Mouse (Mus musculus): Measurements from ENCODE around the gene Mcm10. TPM values are rescaled to one million over a fixed set of nuclear protein-coding genes. Genes with fewer than 3 reads are reported as not detected.

The Mcm10 gene
- polyA plus RNA-seq, 1 experiment = 4.8 TPM

DNA sequence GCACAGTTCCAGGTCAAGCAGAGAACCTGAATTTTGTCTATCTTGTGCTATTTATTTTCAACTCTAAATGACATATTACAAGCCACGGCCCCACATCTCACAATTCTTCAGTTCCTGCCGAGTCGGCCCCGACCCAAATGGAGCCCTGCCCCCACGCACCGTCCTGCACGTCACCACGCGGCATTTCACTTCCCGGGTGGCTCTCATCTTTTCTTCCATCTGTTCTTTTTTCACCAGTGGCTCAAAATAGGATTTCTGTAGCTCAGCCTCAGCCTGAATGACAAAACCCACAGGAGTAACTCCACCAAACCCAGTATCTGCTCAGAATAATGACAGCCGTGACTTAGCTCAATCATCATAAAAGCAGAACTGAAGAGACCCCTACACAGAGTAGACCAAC lies 19.0 kb downstream of the Mcm10 start:
- no peaks in the 10 kb centered on the region for H3K4me1 ChIP-seq (ENCODE audit: control insufficient read depth, insufficient read depth, insufficient read length)
- H3K36me3 ChIP-seq (ENCODE audit: control insufficient read depth, insufficient read depth, low read length) = no peaks in the 10 kb centered on the region
- WGBS = 96% methylated on average over 11 of the region's 11 CpGs
- no peak overlapping the region for H3K4me3 ChIP-seq (ENCODE audit: extremely low read depth, insufficient read depth, insufficient read length)
- H3K27me3 ChIP-seq (ENCODE audit: control insufficient read depth, insufficient read depth, low read length) = no peaks in the 10 kb centered on the region
- H3K27ac ChIP-seq (ENCODE audit: insufficient read depth, low read length) = no peak overlapping the region
- no peak for DNase-seq (ENCODE audit: low read depth in 1 of 2, low spot score in 2 of 2)
- TF ChIP-seq POLR2A (IDR thresholded peaks at IDR 0.05; ENCODE audit: low read depth, low read length) (no peak), CTCF (IDR thresholded peaks at IDR 0.05; ENCODE audit: extremely low read depth, insufficient read depth, insufficient read length, insufficient replicate concordance) (no peak)

DNA sequence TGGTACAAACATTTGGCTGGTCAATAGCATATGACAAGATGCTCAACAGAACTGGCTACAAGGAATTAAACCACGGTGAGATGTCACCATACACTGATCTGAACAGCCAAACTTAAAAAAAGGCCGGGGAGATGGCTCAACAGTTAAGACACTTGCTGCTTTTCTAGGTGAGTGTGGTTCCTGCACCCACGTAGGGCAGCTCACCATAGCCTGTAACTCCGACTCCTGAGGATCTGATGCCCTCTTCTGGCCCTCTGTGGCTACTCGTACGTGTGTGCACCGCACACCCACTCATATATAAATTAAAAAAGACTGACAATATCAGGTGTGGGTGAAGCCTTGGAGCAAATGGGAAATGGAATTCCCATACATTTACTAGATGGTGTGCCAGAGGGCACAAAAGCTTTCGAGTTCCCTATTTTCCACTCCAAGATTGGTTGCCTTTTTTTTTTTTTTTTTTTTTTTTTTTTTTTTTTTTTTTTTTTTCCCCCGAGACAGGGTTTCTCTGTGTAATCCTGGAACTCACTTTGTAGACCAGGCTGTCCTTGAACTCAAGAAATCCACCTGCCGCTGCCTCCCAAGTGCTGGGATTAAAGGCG lies 23.7 kb downstream of the Mcm10 start:
- no peaks in the 10 kb centered on the region for H3K4me1 ChIP-seq (ENCODE audit: control insufficient read depth, insufficient read depth, insufficient read length)
- no peaks in the 10 kb centered on the region for H3K27me3 ChIP-seq (ENCODE audit: control insufficient read depth, insufficient read depth, low read length)
- H3K36me3 ChIP-seq (ENCODE audit: control insufficient read depth, insufficient read depth, low read length) = no peaks in the 10 kb centered on the region
- no peak for DNase-seq (ENCODE audit: low read depth in 1 of 2, low spot score in 2 of 2)
- TF ChIP-seq POLR2A (IDR thresholded peaks at IDR 0.05; ENCODE audit: low read depth, low read length) (no peak), CTCF (IDR thresholded peaks at IDR 0.05; ENCODE audit: extremely low read depth, insufficient read depth, insufficient read length, insufficient replicate concordance) (no peak)
- no peak overlapping the region for H3K27ac ChIP-seq (ENCODE audit: insufficient read depth, low read length)
- H3K4me3 ChIP-seq (ENCODE audit: extremely low read depth, insufficient read depth, insufficient read length) = no peak overlapping the region
- WGBS = 83% methylated on average over 11 of the region's 11 CpGs

DNA sequence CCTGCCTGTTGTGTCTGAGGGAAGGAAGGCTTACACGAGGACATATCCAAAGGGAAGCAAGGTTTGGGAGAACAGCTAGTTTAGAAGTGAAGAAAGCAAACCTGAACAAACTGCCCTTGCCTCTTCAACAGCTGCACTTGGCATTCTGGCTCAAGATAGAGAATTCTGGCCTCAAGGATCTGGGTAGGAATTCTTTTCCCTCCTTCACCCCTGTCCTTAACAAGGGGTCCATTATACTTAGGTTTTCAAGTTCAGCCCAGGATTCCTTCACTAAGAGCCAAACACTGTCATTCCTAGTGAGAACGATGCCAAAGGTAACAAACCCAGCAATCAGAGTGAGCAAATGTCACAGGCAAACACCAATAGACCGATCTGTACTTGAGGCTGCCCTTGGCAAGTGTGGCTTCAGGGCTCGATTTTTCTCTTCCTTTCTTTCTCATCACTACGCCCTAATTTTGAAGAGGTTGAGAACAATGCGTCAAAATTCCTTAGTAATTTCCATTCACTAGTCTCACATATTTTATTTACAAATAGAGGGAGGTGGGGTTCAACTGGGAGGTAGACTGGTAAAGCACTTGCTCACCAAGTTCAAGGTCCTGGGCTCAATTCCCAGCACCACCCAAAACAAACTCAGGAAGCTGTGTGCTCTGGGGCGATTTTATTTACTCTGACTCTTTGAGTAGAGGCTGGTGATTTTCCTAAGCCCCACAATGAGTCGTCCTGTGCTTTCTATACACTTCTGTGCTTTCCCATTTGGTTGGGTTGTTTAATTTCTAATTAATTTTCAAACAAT lies 25.0 kb downstream of the Mcm10 start:
- no peak overlapping the region for H3K4me3 ChIP-seq (ENCODE audit: extremely low read depth, insufficient read depth, insufficient read length)
- H3K4me1 ChIP-seq (ENCODE audit: control insufficient read depth, insufficient read depth, insufficient read length) = no peaks in the 10 kb centered on the region
- no peaks in the 10 kb centered on the region for H3K27me3 ChIP-seq (ENCODE audit: control insufficient read depth, insufficient read depth, low read length)
- no peaks in the 10 kb centered on the region for H3K36me3 ChIP-seq (ENCODE audit: control insufficient read depth, insufficient read depth, low read length)
- DNase-seq (ENCODE audit: low read depth in 1 of 2, low spot score in 2 of 2) = no peak
- 85% methylated on average over 8 of the region's 8 CpGs for WGBS
- TF ChIP-seq POLR2A (IDR thresholded peaks at IDR 0.05; ENCODE audit: low read depth, low read length) (no peak), CTCF (IDR thresholded peaks at IDR 0.05; ENCODE audit: extremely low read depth, insufficient read depth, insufficient read length, insufficient replicate concordance) (no peak)
- H3K27ac ChIP-seq (ENCODE audit: insufficient read depth, low read length) = no peak overlapping the region

DNA sequence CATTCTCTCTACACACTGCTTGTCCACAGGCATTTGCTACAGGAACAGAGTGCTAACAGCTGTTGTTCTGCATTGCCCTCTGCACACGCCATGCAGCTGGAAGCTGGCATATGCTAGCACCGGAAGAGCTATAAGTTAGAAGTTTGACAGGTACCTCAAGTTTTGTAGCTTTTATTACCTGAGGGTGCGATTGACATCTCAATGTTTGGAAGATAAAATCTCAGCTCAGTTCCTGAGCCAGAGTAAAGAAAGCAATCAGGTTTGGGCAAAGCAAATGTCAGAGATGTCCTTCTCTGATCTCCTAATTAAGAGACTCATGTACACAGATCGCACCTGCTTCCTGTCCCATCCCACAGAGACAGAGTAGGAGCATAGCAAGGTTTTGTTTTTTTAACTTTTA lies 25.8 kb downstream of the Mcm10 start:
- Histone ChIP-seq H3K27ac (ENCODE audit: insufficient read depth, low read length) (no peak overlapping the region), H3K27me3 (ENCODE audit: control insufficient read depth, insufficient read depth, low read length) (no peaks in the 10 kb centered on the region), H3K4me3 (ENCODE audit: extremely low read depth, insufficient read depth, insufficient read length) (no peak overlapping the region), H3K4me1 (ENCODE audit: control insufficient read depth, insufficient read depth, insufficient read length) (no peaks in the 10 kb centered on the region), H3K36me3 (ENCODE audit: control insufficient read depth, insufficient read depth, low read length) (no peaks in the 10 kb centered on the region)
- TF ChIP-seq CTCF (IDR thresholded peaks at IDR 0.05; ENCODE audit: extremely low read depth, insufficient read depth, insufficient read length, insufficient replicate concordance) = no peak
- TF ChIP-seq POLR2A (IDR thresholded peaks at IDR 0.05; ENCODE audit: low read depth, low read length) = no peak
- DNase-seq (ENCODE audit: low read depth in 1 of 2, low spot score in 2 of 2) = no peak
- WGBS = 77% methylated on average over 4 of the region's 4 CpGs

DNA sequence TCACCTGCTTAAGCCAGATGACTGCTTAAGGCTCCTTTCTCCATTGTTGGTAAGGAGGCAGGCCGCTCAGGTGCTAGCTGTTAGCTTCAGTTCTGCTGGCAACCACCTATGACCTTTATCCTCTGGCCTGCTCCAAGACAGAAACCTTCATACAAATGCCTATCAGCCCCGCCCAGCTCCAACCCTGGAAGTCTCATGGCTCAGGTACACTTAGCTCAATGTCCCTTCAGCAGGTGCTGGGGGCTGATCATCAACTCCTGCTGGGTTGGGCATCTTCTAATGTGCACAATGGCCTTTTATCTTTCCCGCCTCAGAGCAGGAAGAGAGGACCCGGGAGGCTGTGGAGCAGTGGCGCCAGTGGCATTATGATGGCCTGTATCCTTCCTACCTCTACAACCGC lies 27.6 kb downstream of the Mcm10 start:
- DNase-seq (ENCODE audit: low read depth in 1 of 2, low spot score in 2 of 2) = no peak
- Histone ChIP-seq H3K4me1 (ENCODE audit: control insufficient read depth, insufficient read depth, insufficient read length) (no peaks in the 10 kb centered on the region), H3K4me3 (ENCODE audit: extremely low read depth, insufficient read depth, insufficient read length) (no peak overlapping the region), H3K27ac (ENCODE audit: insufficient read depth, low read length) (no peak overlapping the region), H3K27me3 (ENCODE audit: control insufficient read depth, insufficient read depth, low read length) (no peaks in the 10 kb centered on the region), H3K36me3 (ENCODE audit: control insufficient read depth, insufficient read depth, low read length) (no peaks in the 10 kb centered on the region)
- WGBS = 85% methylated on average over 6 of the region's 6 CpGs
- TF ChIP-seq CTCF (IDR thresholded peaks at IDR 0.05; ENCODE audit: extremely low read depth, insufficient read depth, insufficient read length, insufficient replicate concordance) (no peak), POLR2A (IDR thresholded peaks at IDR 0.05; ENCODE audit: low read depth, low read length) (no peak)

DNA sequence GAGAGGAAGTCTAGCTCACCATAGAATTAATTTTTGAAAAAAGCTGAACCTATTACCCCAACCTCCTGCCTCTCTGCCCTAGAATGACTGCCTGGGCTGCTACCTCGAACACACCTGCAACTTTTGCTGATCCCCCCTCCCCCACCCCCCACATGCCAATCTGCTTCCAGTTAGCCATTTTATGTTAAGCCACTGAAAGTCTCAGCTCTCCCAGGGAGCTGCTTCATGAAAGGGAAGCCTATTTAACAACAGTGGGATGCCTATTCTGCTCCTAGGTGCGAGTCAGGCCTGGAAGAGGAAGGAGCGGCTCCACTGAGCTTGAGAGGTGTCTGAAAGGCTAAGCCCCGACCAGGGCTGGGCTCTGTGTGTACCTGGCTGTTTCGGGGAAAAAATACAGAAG lies 28.6 kb downstream of the Mcm10 start:
- Histone ChIP-seq H3K27ac (ENCODE audit: insufficient read depth, low read length) (no peak overlapping the region), H3K36me3 (ENCODE audit: control insufficient read depth, insufficient read depth, low read length) (no peaks in the 10 kb centered on the region), H3K27me3 (ENCODE audit: control insufficient read depth, insufficient read depth, low read length) (no peaks in the 10 kb centered on the region), H3K4me3 (ENCODE audit: extremely low read depth, insufficient read depth, insufficient read length) (no peak overlapping the region), H3K4me1 (ENCODE audit: control insufficient read depth, insufficient read depth, insufficient read length) (no peaks in the 10 kb centered on the region)
- DNase-seq (ENCODE audit: low read depth in 1 of 2, low spot score in 2 of 2) = no peak
- no peak for TF ChIP-seq POLR2A (IDR thresholded peaks at IDR 0.05; ENCODE audit: low read depth, low read length)
- no peak for TF ChIP-seq CTCF (IDR thresholded peaks at IDR 0.05; ENCODE audit: extremely low read depth, insufficient read depth, insufficient read length, insufficient replicate concordance)
- 58% methylated on average over 5 of the region's 5 CpGs for WGBS

DNA sequence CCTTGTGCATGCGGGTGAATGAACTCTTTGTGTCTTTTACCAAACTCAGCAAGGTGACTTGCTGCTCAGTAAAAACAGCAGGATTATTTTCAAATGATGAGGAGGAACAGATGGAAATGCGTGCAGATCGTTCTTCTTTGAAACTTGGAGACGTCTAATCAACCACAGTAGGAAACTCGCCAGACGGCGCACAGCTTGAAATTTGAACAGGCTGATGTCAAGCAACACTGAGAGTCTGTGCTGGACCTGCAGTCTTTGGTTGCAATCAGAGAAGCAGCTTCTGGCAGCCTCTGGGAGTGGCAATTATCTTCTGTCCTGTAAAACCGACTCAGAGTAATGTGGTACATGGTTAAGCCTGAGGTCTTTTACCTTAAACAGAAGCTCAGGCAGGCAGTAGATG lies 34.5 kb downstream of the Mcm10 start:
- 73% methylated on average over 8 of the region's 8 CpGs for WGBS
- no peak overlapping the region for H3K4me3 ChIP-seq (ENCODE audit: extremely low read depth, insufficient read depth, insufficient read length)
- DNase-seq (ENCODE audit: low read depth in 1 of 2, low spot score in 2 of 2) = no peak
- no peak overlapping the region for H3K27ac ChIP-seq (ENCODE audit: insufficient read depth, low read length)
- no peaks in the 10 kb centered on the region for H3K27me3 ChIP-seq (ENCODE audit: control insufficient read depth, insufficient read depth, low read length)
- no peaks in the 10 kb centered on the region for H3K4me1 ChIP-seq (ENCODE audit: control insufficient read depth, insufficient read depth, insufficient read length)
- no peak for TF ChIP-seq POLR2A (IDR thresholded peaks at IDR 0.05; ENCODE audit: low read depth, low read length)
- TF ChIP-seq CTCF (IDR thresholded peaks at IDR 0.05; ENCODE audit: extremely low read depth, insufficient read depth, insufficient read length, insufficient replicate concordance) = no peak
- no peaks in the 10 kb centered on the region for H3K36me3 ChIP-seq (ENCODE audit: control insufficient read depth, insufficient read depth, low read length)

All from spleen, adult 2 months (tissue).